Mouse (Mus musculus) cerebellum, adult 9-10 months (tissue): ENCODE results near the gene Vmn1r86.
"Not testable (repeated sequence)": the region's sequence is repeated elsewhere in the genome, so short reads cannot be mapped to it uniquely, and the experiment has no call there.

Experiments used
- DNase-seq: peaks from one replicate; pipeline ENCODE4 v3.0.0; 2022

The Vmn1r86 gene

DNA sequence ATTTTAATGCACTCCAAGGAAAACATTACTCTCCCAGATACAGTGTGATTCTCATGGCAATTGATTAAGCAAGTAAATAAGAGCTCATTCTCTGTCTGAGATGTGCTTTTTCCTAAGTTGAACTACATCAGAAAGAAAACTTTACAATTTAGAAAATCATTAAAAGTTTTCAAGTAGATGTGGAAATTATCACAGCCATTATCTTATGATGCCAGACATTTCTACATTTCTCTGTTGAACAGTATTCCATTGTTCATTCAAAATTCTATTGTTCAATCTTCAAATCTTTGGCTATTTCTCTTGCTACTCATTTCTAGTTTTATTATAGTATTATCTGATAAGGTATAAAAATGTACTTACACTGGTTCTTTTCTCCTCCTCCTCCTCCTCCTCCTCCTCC is at the start of gene Vmn1r86:
Vmn1r86 (minus strand) TSS at position 101 of the 400 bp plus-strand sequence.
- no peak for DNase-seq

- DNase-seq, result no peak
These were observed 39.6 kb upstream of the Vmn1r86 start, which contains the start of gene Vmn1r88 for GRCm38 (mm10) chr7:13159268-13159667. Vmn1r88 (plus strand) TSS chr7:13159568.

DNA sequence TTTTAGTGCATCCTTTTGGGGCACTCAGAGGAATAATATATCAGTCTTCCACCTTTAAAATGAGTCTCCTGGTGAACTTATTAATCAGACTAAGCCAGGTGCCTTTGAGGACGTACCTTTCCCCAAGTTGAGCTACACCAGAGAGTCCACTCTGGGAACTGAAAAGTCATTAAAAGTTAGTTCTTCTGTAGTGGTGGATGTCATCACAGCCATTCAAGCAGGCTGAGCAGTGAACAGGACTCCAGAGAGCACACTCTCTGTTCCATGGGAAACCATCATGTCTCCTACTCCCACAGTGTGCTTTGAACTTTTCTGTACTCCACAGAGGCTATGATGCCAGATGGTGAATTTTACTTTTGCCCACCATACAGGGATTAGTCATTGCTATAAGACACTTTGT is 20.3 kb upstream of the Vmn1r86 start, which contains the start of gene Vmn1r87:
Vmn1r87 (minus strand) TSS at position 101 of the 400 bp plus-strand sequence.
- DNase-seq, result no peak

GRCm38 (mm10) chr7:13137340-13137739 is 17.6 kb upstream of the Vmn1r86 start:
- no peak for DNase-seq

DNA sequence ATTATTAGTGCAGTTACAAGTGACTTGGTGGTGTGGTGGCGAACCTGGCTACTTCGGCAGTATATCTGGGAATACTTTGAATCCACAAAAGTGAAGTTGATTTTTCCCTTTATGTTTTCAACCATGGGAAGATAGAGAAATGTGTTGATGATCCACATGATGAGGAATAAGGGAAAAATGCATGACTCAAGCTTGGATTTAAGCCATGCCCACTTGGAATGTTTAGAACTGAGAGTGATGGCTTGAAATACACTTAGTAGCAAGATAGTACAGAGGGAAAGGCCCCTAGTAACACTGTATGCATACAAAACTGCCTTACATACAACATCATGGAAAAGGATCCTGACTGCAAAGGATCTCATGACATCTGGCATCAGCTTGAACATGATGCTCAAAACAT is 12.1 kb upstream of the Vmn1r86 start:
- no peak for DNase-seq

DNA sequence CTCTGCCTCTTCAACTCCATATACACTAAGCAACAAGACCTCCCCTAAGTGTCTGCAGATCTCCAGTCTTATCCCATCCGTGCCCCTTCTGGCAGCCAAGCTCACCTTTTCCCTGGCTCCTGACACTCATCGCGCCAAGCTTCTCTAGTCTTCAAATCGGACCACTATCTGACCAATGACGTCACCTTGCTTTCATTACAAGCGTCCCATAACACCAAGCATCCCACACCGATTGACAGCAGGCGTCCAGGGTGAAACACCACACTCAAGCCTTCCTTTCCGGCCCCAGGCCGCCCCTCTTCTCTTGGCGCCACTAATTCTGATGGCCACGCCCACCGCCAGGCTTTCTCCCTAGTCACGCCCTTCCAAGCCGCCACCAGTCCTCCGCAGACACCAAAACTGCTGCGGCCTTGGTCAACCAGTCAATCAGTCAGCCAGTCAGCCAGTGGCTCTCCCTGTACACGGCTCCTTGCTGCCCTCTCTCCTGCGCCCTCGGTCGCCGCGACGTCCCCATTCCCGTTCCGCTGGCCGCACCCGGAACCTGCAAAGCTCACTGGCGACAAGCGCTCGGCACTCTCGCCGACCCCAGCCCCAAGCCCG is 3.9 kb upstream of the Vmn1r86 start:
- peak; percentile 19 for DNase-seq

DNA sequence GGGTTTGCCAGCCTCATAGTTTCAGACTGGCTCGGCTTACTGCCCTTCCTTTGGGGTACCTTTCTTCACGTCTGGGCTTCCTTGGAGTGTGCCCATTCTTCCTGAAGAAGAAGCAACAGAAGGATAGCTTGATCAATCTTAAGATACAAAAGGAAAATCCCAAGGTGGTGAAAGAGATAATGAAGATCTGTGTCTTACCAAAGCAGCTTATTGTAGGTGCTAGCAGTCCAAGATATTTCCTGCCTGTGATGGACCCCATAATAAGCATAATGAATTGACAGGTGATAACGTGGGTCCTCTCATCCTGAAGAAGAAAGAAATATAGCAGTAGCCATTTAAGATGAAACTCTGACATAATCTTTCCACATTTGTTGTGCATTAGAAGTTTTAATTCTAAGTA is 24.6 kb downstream of the Vmn1r86 start, which contains the start of gene Vmn1r85:
Vmn1r85 (minus strand) TSS at position 101 of the 400 bp plus-strand sequence.
- DNase-seq, result no peak

DNA sequence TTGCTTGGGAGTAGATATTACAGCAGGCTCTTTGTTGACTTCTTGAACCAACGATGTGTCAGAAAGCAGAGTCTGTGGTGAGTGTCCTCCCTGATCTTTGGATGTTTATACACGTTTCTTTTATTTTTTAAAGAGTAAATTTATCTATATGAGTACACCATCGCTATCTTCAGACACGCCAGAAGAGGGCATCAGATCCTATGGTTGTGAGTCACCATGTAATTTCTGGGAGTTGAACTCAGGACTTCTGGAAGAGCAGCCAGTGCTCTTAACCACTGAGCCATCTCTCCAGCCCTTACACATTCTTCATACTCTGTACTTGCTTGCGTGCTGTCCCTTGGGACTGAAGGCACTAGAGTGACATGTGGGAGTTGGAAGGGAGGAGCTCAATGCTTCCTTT is 47.4 kb downstream of the Vmn1r86 start:
- no peak for DNase-seq

DNA sequence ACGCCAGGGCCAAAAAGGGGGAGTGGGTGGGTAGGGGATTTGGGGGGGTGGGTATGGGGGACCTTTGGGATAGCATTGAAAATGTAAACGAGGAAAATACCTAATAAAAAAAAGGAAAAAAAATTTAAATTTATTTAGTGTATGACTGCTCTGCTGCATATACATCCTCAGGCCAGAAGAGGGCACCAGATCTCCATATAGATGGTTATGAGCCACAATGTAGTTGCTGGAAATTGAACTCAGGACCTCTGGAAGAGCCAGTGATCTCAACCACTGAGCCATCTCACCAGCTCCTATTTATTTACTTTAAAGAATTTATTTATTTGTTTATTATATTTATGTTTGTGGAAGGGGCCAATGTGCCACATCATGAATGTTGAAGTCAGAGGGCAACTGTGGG is 56.3 kb downstream of the Vmn1r86 start:
- not testable (repeated sequence) for DNase-seq

DNA sequence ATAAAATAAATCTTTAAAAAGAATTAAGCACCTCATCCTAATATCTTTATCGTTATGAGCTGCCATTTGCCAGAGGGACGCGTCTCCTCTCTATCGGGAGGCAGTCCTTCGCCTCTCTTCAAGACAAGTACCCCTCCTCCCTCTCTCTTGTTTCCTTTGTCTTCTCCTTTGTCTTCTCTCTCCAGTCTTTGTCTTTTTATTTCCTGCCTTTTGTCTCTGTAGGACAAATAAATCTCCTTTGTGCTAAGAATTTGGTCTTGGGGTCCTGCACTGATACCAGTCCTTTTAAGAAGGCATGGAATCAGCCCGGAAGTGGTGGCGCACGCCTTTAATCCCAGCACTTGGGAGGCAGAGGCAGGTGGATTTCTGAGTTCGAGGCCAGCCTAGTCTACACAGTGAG is 60.2 kb downstream of the Vmn1r86 start:
- DNase-seq, result no peak

DNA sequence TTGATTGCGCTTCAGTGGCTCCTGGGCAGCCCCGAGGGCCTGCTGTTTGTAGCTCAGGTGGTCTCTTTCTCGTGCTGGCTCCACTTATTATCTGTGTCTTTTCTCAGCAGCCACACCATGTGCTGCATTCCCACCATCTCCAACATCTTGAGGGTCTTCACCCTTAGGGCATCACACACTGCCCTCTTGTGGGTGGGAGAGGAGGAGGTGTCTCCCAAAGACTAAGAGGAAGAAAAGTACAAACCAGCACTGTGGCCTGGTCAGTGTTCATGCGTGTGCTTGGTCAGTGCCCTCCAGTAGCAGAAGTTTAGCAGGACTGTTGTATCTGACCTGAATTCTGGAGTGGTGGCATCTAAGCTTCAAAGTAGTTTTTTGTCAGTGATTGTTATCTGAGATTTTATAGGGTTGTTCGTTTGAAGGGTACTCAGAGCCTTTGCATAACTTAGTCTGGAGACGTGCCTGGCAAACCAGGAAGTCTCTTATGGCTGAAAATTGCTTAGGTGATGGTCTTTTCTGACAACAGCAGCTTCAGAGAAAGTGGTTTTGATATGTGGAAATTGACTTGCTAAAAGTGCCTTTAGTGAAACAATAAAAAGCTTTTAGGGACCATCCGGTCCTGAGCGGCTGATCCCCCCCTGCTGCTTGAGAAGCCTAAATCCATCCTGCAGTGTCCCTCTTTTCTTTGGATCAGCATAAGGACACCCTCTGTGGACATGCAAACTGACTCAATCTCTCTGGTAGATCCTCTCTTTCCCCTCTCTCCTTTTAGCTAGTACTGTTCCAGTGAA is 62.6 kb downstream of the Vmn1r86 start:
- peak; percentile 11 for DNase-seq

- DNase-seq, result peak; percentile 98
These were observed 65.3 kb downstream of the Vmn1r86 start, which contains the start of gene Mzf1 for GRCm38 (mm10) chr7:13054287-13055010. Mzf1 (minus strand) TSS chr7:13054764.

DNA sequence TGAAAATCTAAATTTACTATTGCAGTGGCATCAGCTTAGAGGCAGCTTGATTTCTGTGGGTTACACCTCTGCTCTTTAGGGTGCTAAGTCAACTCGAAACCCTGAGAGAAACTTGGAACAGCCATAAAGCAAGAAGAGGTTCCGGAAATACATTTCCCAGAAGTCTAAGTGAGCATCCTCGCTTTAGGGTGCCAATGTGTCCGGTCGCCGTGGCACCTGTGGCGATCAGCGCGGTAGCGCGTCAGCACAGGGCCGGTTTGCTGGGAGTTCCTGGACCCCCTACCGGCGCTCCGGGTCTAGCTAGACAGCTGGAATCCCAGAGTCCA is 65.8 kb downstream of the Vmn1r86 start:
- DNase-seq, result no peak

DNA sequence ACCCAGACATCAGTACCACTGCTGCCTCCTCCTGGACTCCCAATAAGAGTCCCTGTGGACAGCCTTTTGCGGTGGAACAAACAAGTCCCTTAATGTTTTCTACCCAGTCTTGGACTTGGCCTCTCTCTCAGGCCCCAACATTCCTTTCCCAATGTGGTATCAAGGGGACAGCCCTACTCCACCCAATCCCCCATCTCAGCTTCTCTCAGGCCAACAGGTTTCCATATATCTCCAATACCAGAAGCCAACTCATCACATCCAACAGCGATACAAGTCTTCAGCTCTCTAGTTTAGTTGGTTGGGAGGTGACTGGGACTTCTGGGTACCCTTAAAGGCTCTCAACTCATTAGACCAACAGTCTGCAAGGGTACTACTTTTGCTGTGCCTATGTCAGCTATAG is 66.2 kb downstream of the Vmn1r86 start:
- no peak for DNase-seq

DNA sequence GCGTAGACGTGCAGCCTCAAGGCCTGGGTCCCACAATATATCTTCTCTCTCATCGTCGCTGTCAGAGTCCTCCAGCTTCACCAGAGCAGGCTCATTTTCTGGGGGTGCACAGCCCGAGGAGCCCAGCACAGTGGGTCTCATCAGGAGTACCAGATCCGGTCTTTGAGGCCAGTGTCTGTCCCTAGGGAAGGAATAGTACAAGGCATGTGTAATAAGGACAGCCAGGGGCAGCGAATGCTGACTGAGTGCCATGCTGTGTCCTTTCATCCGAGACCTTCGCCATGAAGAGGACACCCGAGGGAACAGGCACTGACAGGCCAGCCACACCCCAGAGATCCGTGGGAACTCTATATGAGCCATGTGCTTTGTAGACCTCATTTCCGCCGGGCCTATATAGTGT is 66.7 kb downstream of the Vmn1r86 start:
- peak; percentile 67 for DNase-seq
